Mouse (Mus musculus) midbrain, postnatal 0 days (tissue): Measurements from ENCODE around the gene Proz. TPM values are rescaled to one million over a fixed set of nuclear protein-coding genes. Genes with fewer than 3 reads are reported as not detected.

ENCODE experiments used
- ATAC-seq: fragments of 200-750 bp; cut with Nextera tagmentation; 2 replicates; pipeline ENCODE4 v1.8.0; 2017; ENCODE audit warnings: moderate number of reproducible peaks, mild to moderate bottlenecking, moderate TSS enrichment, moderate library complexity; ENCODE audit not compliant: low FRiP score
- DNase-seq: peaks from one replicate; pipeline ENCODE4 v3.0.0-alpha.2; 2015; ENCODE audit warnings: low spot score
- H3K27ac ChIP-seq: fragments of 300-500 bp; sonication (generic); 2 replicates; pipeline ENCODE4 v1.5.1; 2014; ENCODE audit warnings: low read depth, mild to moderate bottlenecking, low read length, mixed read lengths
- H3K27me3 ChIP-seq: fragments of 300-500 bp; sonication (generic); 2 replicates; pipeline ENCODE4 v1.6.1; 2014; ENCODE audit warnings: low read length, control low read depth, mixed read lengths; ENCODE audit not compliant: insufficient read depth
- H3K36me3 ChIP-seq: fragments of 300-500 bp; sonication (generic); 2 replicates; pipeline ENCODE4 v1.6.1; 2014; ENCODE audit warnings: low read length, control low read depth, mixed read lengths; ENCODE audit not compliant: insufficient read depth
- H3K4me1 ChIP-seq: fragments of 300-500 bp; sonication (generic); 2 replicates; pipeline ENCODE4 v1.6.1; 2014; ENCODE audit warnings: mild to moderate bottlenecking, control low read depth, antibody characterized with exemption, low read length, mixed read lengths; ENCODE audit not compliant: insufficient read depth
- H3K4me2 ChIP-seq: fragments of 300-500 bp; sonication (generic); 2 replicates; pipeline ENCODE4 v1.6.1; 2014; ENCODE audit warnings: low read depth, mild to moderate bottlenecking, low read length, mixed read lengths; ENCODE audit not compliant: poor library complexity, severe bottlenecking
- H3K4me3 ChIP-seq: fragments of 300-500 bp; sonication (generic); 2 replicates; pipeline ENCODE4 v1.5.1; 2014; ENCODE audit warnings: low read depth, mild to moderate bottlenecking, low read length, moderate library complexity
- H3K9ac ChIP-seq: fragments of 300-500 bp; sonication (generic); replicated peaks from 2 replicates; pipeline ENCODE4 v1.6.1; 2014; ENCODE audit warnings: mild to moderate bottlenecking, low read length, moderate library complexity, mixed read lengths; ENCODE audit not compliant: poor library complexity, severe bottlenecking
- H3K9me3 ChIP-seq: fragments of 300-500 bp; sonication (generic); 2 replicates; pipeline ENCODE4 v1.6.1; 2016; ENCODE audit warnings: low read length, control low read depth
- CTCF ChIP-seq: IDR thresholded peaks from 2 replicates; pipeline ENCODE4 v1.5.1; 2016; ENCODE audit warnings: antibody characterized with exemption, mild to moderate bottlenecking
- WGBS: fragments of 180-500 bp; shearing (Covaris S2); extraction: QIAGEN DNeasy Blood & Tissue Kit; methylation state at CpG from one replicate; pipeline ENCODE4 v1.1.7; 2014; 5-methylcytosine and 5-hydroxymethylcytosine counted together
- polyA plus RNA-seq: library from polyadenylated mRNA; unstranded; fragments of >200 nt; fragmentation: Nextera tagmentation; extraction: Ambion mirVana; gene quantifications from 2 replicates; pipeline ENCODE4 v1.2.1, GENCODE M21; 2015
- total RNA-seq: library from RNA; depleted of rRNA; stranded (reverse); fragments of >200 nt; gene quantifications from 2 replicates; pipeline ENCODE4 v1.2.3, GENCODE M21; 2014

Gene Proz
- total and polyA plus RNA-seq, 2 experiments from 2014 or later: 0.89 TPM; not detected in 1

DNA sequence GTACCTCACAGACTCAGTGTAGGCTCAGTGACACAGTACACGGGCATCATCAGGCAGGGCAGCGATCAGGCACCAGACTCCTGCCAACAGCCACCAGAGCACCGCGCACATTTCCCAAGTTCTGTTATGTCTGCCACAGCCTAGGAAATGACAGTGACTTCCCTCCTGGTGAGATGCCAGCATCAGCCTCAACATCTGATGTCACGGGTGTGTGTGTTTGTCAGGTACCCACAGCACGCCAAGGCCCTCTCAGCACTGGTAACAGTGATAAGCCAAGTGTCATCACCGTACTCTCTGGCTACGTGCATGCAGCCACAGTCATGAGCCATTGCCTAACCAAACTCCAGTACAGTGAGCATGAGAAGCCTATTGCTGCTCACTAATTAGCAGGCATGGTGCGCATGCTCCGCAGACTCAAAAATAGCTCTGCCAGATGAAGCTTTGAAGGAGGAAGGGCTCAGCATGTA is 24.3 kb upstream of the Proz start:
- no peaks in the 10 kb centered on the region for H3K9me3 ChIP-seq
- 88% methylated on average over 10 of the region's 10 CpGs for WGBS
- TF ChIP-seq CTCF: no peak
- no peak overlapping the region for H3K9ac ChIP-seq
- no peaks in the 10 kb centered on the region for H3K27me3 ChIP-seq
- H3K27ac ChIP-seq: no peak overlapping the region
- H3K4me3 ChIP-seq: no peak overlapping the region
- H3K36me3 ChIP-seq: no peaks in the 10 kb centered on the region
- no peak overlapping the region for H3K4me2 ChIP-seq
- no peaks in the 10 kb centered on the region for H3K4me1 ChIP-seq
- ATAC-seq: no peak
- DNase-seq: peak; percentile 30

DNA sequence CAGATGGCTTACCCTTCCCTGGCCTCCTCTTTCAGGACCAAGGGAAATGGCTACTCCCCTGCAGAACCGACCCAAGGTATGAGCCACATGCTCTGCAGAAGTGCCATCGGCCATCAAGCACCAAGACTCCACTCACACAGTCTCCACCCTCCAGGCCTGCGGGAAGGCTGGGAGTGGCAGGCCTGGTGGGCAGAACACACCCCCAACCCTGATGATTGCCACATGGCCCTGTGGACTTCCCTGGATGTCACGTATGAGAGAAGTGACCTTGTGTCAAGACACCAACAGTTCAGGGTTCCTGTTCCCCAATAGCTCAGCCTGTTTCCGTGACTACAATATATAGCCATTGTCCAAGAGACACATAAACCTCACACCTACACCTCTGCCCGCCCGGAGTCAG is 23.7 kb upstream of the Proz start, which contains the start of gene F10:
Gene F10 (plus strand): TSS at position 294 of the 400 bp plus-strand sequence.
- Histone ChIP-seq H3K9ac (no peak within 1 kb of the TSS), H3K27ac (no peak within 1 kb of the TSS), H3K36me3 (no peaks in the 10 kb centered on the region), H3K4me2 (no peak within 1 kb of the TSS), H3K9me3 (no peaks in the 10 kb centered on the region), H3K27me3 (no peaks in the 10 kb centered on the region), H3K4me3 (no peak within 1 kb of the TSS), H3K4me1 (no peaks in the 10 kb centered on the region)
- no peak for TF ChIP-seq CTCF
- 84% methylated on average over 7 of the region's 7 CpGs for WGBS
- DNase-seq: no peak
- no peak for ATAC-seq

DNA sequence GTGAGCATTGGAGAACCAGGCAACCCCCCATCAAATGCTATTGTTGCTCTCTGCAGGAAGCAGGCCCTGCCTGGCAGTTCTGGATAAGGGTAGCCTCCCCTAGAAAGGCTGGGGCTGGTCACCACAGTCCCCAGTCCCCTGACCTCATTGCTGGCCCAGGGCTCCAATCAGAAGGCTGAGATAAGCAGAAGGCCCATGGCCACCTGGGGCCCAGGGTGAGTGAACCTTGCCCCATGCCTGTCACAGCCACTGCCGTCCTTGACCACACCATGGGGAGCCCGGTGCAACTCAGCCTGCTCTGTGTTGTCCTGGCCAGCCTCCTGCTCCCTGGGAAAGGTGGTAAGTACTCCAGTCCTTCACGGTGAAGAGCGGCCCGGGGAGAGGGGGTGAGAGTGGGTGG is 23.1 kb upstream of the Proz start:
- WGBS: 44% methylated on average over 5 of the region's 5 CpGs
- H3K4me2 ChIP-seq: no peak overlapping the region
- H3K9me3 ChIP-seq: no peaks in the 10 kb centered on the region
- H3K4me1 ChIP-seq: no peaks in the 10 kb centered on the region
- H3K36me3 ChIP-seq: no peaks in the 10 kb centered on the region
- ATAC-seq (no peak), DNase-seq (no peak)
- H3K27me3 ChIP-seq: no peaks in the 10 kb centered on the region
- no peak for TF ChIP-seq CTCF
- H3K27ac ChIP-seq: no peak overlapping the region
- H3K9ac ChIP-seq: no peak overlapping the region
- no peak overlapping the region for H3K4me3 ChIP-seq

DNA sequence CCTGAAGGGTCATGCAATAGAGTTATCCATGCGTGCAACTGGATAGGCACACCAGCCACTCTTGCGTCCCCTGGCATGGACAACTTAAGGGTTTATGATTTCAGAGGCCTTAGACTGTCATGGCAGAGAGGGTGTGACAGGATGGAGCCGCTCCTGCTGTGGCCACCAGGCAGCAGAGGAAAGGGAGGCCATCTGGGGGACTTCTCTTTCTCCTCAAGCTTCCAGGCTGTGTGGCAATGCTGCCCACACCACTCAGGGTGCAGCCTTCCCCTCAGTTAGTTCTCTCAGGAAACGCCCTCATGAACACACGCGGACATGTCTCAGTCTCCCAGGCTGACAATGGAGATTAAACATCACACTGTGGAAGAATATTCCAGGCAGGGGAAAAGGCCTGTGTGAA is 21.7 kb upstream of the Proz start:
- H3K4me2 ChIP-seq: no peak overlapping the region
- no peaks in the 10 kb centered on the region for H3K4me1 ChIP-seq
- no peaks in the 10 kb centered on the region for H3K9me3 ChIP-seq
- H3K27ac ChIP-seq: no peak overlapping the region
- no peaks in the 10 kb centered on the region for H3K36me3 ChIP-seq
- no peak for TF ChIP-seq CTCF
- ATAC-seq: no peak
- WGBS: 73% methylated on average over 6 of the region's 6 CpGs
- H3K27me3 ChIP-seq: no peaks in the 10 kb centered on the region
- H3K9ac ChIP-seq: no peak overlapping the region
- no peak overlapping the region for H3K4me3 ChIP-seq
- DNase-seq: no peak

DNA sequence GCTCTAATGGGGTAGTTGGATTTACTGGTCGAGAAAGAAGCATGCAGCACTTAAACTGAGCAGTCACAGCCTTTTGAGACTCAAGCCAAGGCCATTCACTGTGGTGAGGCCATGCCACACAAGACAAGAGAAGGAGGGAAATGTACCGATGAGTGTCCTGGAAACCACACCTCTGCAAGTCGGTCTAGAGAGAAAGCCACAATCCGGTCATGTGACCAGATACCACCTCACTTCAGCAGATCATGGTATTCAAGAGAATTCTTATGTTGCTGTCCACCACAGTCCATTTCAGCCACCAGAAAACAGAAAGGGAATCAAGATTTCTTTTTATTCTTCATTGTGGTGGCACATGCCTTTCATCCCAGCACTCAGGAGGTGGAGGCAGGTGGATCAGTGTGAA is 19.3 kb upstream of the Proz start:
- no peaks in the 10 kb centered on the region for H3K27me3 ChIP-seq
- no peak overlapping the region for H3K4me2 ChIP-seq
- no peaks in the 10 kb centered on the region for H3K4me1 ChIP-seq
- ATAC-seq: no peak
- 84% methylated on average over 4 of the region's 4 CpGs for WGBS
- no peak for DNase-seq
- no peaks in the 10 kb centered on the region for H3K36me3 ChIP-seq
- H3K4me3 ChIP-seq: no peak overlapping the region
- no peak overlapping the region for H3K9ac ChIP-seq
- H3K9me3 ChIP-seq: no peaks in the 10 kb centered on the region
- no peak overlapping the region for H3K27ac ChIP-seq
- no peak for TF ChIP-seq CTCF

DNA sequence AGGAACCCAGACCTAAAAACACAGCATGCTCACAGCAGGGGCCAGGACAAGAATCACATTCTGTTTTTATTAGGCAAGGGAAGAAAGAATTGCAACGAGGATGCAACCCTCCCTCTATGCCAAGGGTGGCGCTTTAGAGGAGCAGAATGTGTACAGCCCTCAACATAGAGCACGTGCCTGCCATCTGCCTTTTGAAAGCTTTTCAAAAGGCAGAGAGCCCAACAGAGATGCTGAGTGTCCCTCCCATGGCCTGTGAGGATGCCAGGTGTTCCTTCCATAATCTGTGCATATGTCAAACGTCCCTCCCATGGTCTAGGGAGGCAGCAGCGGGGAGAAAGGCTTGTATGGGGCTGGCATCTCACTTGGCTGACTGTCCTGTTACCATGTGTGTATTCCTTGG is 13.1 kb upstream of the Proz start:
- H3K9me3 ChIP-seq: no peaks in the 10 kb centered on the region
- no peaks in the 10 kb centered on the region for H3K36me3 ChIP-seq
- H3K4me1 ChIP-seq: no peaks in the 10 kb centered on the region
- no peak overlapping the region for H3K4me2 ChIP-seq
- DNase-seq (peak; percentile 54), ATAC-seq (no peak)
- no peak overlapping the region for H3K4me3 ChIP-seq
- no peak for TF ChIP-seq CTCF
- no peak overlapping the region for H3K27ac ChIP-seq
- no peak overlapping the region for H3K9ac ChIP-seq
- no peaks in the 10 kb centered on the region for H3K27me3 ChIP-seq
- 49% methylated on average over 5 of the region's 5 CpGs for WGBS
